Mouse (Mus musculus) cerebellum, adult 8-10 months (tissue): Measurements from ENCODE around the gene Tcea3.

Experiments
- DNase-seq: peaks from one replicate; pipeline ENCODE4 v3.0.0; 2022

Tcea3 gene

GRCm38 (mm10) chr4:136247729-136248463 is at the start of gene Tcea3:
Gene Tcea3 (plus strand): TSS chr4:136247729.
- no peak for DNase-seq

- DNase-seq, result no peak
These were observed 48.7 kb upstream of the Tcea3 start for GRCm38 (mm10) chr4:136198846-136199245.

- peak; percentile 29 for DNase-seq
These were observed 47.8 kb upstream of the Tcea3 start for GRCm38 (mm10) chr4:136199562-136200292.

GRCm38 (mm10) chr4:136202509-136202908 is 45.0 kb upstream of the Tcea3 start:
- DNase-seq, result no peak

GRCm38 (mm10) chr4:136204775-136205174 is 42.8 kb upstream of the Tcea3 start:
- no peak for DNase-seq

GRCm38 (mm10) chr4:136206033-136206893 is 41.3 kb upstream of the Tcea3 start, which contains the start of gene Asap3:
Gene Asap3 (plus strand): TSS chr4:136206365.
- DNase-seq, result peak; percentile 54

- no peak for DNase-seq
These were observed 40.6 kb upstream of the Tcea3 start for GRCm38 (mm10) chr4:136206943-136207342.

- no peak for DNase-seq
These were observed 36.6 kb upstream of the Tcea3 start for GRCm38 (mm10) chr4:136210931-136211330.

- no peak for DNase-seq
These were observed 33.9 kb upstream of the Tcea3 start for GRCm38 (mm10) chr4:136213629-136214028.

GRCm38 (mm10) chr4:136214828-136215227 is 32.7 kb upstream of the Tcea3 start:
- DNase-seq, result no peak

GRCm38 (mm10) chr4:136215576-136215975 is 32.0 kb upstream of the Tcea3 start:
- no peak for DNase-seq

GRCm38 (mm10) chr4:136217063-136217462 is 30.5 kb upstream of the Tcea3 start:
- DNase-seq, result no peak

- no peak for DNase-seq
These were observed 28.8 kb upstream of the Tcea3 start for GRCm38 (mm10) chr4:136218595-136219214.

- DNase-seq, result no peak
These were observed 27.3 kb upstream of the Tcea3 start for GRCm38 (mm10) chr4:136220133-136220775.

- no peak for DNase-seq
These were observed 23.8 kb upstream of the Tcea3 start for GRCm38 (mm10) chr4:136223549-136224239.

- DNase-seq, result no peak
These were observed 23.3 kb upstream of the Tcea3 start for GRCm38 (mm10) chr4:136224240-136224559.

- DNase-seq, result no peak
These were observed 22.7 kb upstream of the Tcea3 start for GRCm38 (mm10) chr4:136224677-136225460.

GRCm38 (mm10) chr4:136227408-136227807 is 20.1 kb upstream of the Tcea3 start:
- no peak for DNase-seq

GRCm38 (mm10) chr4:136228640-136229039 is 18.9 kb upstream of the Tcea3 start:
- no peak for DNase-seq

- no peak for DNase-seq
These were observed 8.9 kb upstream of the Tcea3 start for GRCm38 (mm10) chr4:136238669-136239068.

- DNase-seq, result no peak
These were observed 8.4 kb upstream of the Tcea3 start for GRCm38 (mm10) chr4:136239111-136239510.
